Mouse (Mus musculus) C2C12 (cell line): Measurements from ENCODE around the gene Zfp30.

ENCODE experiments used
- CTCF ChIP-seq: IDR thresholded peaks from one replicate; pipeline ENCODE4 v1.5.1; 2011; ENCODE audit not compliant: control insufficient read depth, insufficient read depth, insufficient read length
- MAX ChIP-seq: IDR thresholded peaks from one replicate; pipeline ENCODE4 v1.6.1; 2011; ENCODE audit warnings: mild to moderate bottlenecking, control low read depth
- MYOD1 ChIP-seq: IDR thresholded peaks from one replicate; pipeline ENCODE4 v1.6.1; 2011; ENCODE audit warnings: low read depth; ENCODE audit not compliant: control insufficient read depth, insufficient read length
- MYOG ChIP-seq: IDR thresholded peaks from one replicate; pipeline ENCODE4 v1.6.1; 2011; ENCODE audit not compliant: control insufficient read depth, insufficient read length; ENCODE audit errors: extremely low read depth

GRCm38 (mm10) chr7:29839256-29839655 is 55.5 kb downstream of the Zfp30 start:
- TF ChIP-seq CTCF (no peak), MYOG (no peak), MAX (no peak), MYOD1 (no peak)
